Mouse (Mus musculus) gastrocnemius, adult 2 months (tissue): ENCODE results near the gene Dclk3. TPM values are rescaled to one million over a fixed set of nuclear protein-coding genes. Genes with fewer than 3 reads are reported as not detected.
A peak's percentile ranks its signal among the peaks of the same experiment; 100 is the strongest.

ENCODE experiments used
- DNase-seq: peaks from one replicate; pipeline ENCODE4 v3.0.0; 2022
- H3K27ac ChIP-seq: fragments of 200-600 bp; 2 replicates; pipeline ENCODE4 v1.8.1; 2022; ENCODE audit warnings: mild to moderate bottlenecking
- H3K4me3 ChIP-seq: fragments of 200-600 bp; 2 replicates; pipeline ENCODE4 v1.8.1; 2022; ENCODE audit warnings: mild to moderate bottlenecking, moderate library complexity
- CTCF ChIP-seq: fragments of 200-600 bp; IDR thresholded peaks from 2 replicates; pipeline ENCODE4 v1.8.1; 2022; ENCODE audit warnings: antibody characterized with exemption, mild to moderate bottlenecking, moderate library complexity
- intact Hi-C: fragments of 180-260 bp; cut with DNase I; formaldehyde crosslinking; loops from one replicate; pipeline ENCODE4 v1.15.1; 2025
- total RNA-seq, 2 experiments: library from RNA; stranded (reverse); gene quantifications; 2 replicates each; pipeline ENCODE4 v1.2.3; 2021

Gene Dclk3
- total RNA-seq, 2 experiments from 2014 or later: 0.41 to 0.50 TPM

GRCm38 (mm10) chr9:111412471-111413160 lies 26.3 kb upstream of the Dclk3 start:
- DNase-seq: no peak
- Histone ChIP-seq H3K4me3 (no peak overlapping the region), H3K27ac (no peak overlapping the region)
- intact Hi-C loops: no loop called here
- TF ChIP-seq CTCF: no peak

DNA sequence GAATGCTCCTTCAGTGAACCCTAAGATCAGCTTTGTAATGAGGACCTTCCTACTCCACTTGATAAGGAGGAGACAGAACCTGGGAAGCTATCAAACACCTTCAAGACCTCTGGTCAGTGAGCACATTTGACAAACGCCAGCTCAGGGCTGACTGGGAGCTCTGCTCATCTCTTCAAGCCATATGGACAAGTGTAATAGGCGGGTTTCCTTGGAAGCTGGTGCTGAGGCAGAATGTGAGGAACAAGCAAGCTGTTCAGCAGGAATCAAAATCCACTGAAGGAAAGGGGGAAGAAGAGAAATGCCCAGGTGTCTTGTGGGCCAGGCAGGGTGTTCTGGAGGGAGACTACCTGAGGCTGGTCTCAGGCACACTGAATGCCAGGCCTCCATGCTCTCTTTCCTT lies 17.0 kb upstream of the Dclk3 start:
- no peak for TF ChIP-seq CTCF
- no peak for DNase-seq
- no peak overlapping the region for H3K4me3 ChIP-seq
- intact Hi-C loops: no loop called here
- no peak overlapping the region for H3K27ac ChIP-seq

DNA sequence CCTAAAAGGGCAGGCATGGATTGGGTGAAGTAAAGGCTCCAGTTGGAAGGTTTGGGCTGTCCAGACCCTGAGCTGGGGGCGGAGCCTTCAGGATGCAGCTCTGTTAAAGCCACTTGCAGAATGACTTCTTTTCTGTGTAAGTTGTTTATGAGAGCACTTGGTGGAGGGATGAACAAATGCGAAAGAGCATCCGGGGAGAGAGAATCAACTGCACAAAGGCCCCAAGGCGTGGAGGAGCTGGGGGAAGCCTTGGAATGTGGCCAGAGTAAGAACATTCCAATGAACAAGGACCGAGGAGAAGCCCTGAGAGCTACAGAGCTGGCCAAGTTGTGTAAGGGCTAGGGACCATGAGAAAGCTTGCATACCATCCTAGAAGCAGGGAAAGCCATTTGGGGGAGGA lies 16.3 kb upstream of the Dclk3 start:
- intact Hi-C loops: no loop called here
- DNase-seq: no peak
- Histone ChIP-seq H3K27ac (no peak overlapping the region), H3K4me3 (no peak overlapping the region)
- no peak for TF ChIP-seq CTCF

DNA sequence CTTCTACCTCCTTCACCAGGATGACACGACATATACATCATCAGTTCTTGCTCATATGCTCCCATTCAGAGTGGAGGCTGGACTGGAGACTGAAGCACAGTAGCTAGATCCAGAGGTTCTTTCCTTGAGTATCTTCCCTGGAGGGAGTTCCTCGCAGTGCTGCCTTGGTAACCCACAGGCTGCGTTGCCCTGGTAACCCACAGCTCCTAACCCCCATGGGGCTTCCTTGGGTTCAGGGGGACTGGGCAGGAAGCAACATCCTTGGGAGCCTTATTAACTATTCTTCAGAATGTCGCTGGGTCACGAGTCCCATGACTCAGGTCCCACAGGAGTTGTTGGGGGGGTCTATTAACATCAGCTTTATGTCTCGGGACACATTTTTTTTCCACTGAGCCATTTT lies 13.8 kb upstream of the Dclk3 start:
- DNase-seq: peak; percentile 46
- Histone ChIP-seq H3K27ac (no peak overlapping the region), H3K4me3 (no peak overlapping the region)
- no peak for TF ChIP-seq CTCF
- intact Hi-C loops: no loop called here

GRCm38 (mm10) chr9:111425952-111426351 lies 12.9 kb upstream of the Dclk3 start:
- no peak for TF ChIP-seq CTCF
- DNase-seq: no peak
- Histone ChIP-seq H3K4me3 (no peak overlapping the region), H3K27ac (peak overlapping the region; percentile 46; the same call in 1 of the 2 replicates)
- intact Hi-C loops: no loop called here

GRCm38 (mm10) chr9:111427891-111428555 lies 10.9 kb upstream of the Dclk3 start:
- no peak overlapping the region for H3K4me3 ChIP-seq
- intact Hi-C loops: no loop called here
- TF ChIP-seq CTCF: peak; percentile 26; the same call in 1 of the 2 replicates
- H3K27ac ChIP-seq: no peak overlapping the region
- DNase-seq: no peak

- no peak overlapping the region for H3K27ac ChIP-seq
- peak; percentile 31 for DNase-seq
- no peak for TF ChIP-seq CTCF
- no peak overlapping the region for H3K4me3 ChIP-seq
- intact Hi-C loops: no loop called here
These were observed 10.1 kb upstream of the Dclk3 start for GRCm38 (mm10) chr9:111428698-111429362.

DNA sequence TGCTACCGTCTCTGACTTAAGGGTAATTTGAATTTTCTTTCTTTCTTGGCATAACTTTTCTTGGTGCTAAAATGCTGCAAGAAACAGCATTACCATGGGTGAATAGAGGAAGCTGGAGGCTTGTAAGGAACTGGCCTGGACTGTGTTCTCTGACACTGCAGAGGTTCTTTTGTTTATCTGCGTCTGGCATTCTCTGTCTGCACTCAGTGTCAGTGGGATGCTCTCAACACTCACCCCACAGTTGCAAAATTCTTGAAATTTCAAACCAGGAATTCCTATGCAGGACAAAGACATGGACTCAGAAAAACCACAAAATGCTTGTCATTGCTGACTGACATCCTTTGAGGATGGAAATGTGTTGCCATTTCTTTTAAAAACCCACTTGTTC lies 9.5 kb upstream of the Dclk3 start:
- Histone ChIP-seq H3K4me3 (no peak overlapping the region), H3K27ac (peak overlapping the region; percentile 12; the same call in 1 of the 2 replicates)
- intact Hi-C loops: no loop called here
- DNase-seq: no peak
- no peak for TF ChIP-seq CTCF

DNA sequence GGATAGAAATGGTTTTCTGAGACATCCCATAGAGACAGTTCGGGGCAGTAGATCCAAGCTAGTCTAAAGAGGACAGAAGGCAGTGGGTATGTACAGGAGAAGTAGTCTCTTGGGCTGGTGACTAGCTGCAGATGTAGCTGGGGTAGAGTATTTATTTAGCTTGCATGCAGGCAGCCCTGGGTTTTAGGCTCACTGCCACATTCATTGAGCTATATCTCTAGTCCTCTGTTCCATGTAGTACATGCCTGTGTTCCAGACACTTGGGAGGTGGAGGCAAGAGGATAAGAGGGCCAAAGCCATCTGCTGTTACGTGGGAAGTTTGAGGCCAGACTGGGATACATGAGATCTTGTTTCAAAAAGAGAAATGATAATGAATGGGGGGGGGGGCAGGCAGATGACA lies 3.5 kb upstream of the Dclk3 start:
- Histone ChIP-seq H3K27ac (no peak overlapping the region), H3K4me3 (no peak overlapping the region)
- TF ChIP-seq CTCF: no peak
- DNase-seq: no peak
- intact Hi-C loops: no loop called here

DNA sequence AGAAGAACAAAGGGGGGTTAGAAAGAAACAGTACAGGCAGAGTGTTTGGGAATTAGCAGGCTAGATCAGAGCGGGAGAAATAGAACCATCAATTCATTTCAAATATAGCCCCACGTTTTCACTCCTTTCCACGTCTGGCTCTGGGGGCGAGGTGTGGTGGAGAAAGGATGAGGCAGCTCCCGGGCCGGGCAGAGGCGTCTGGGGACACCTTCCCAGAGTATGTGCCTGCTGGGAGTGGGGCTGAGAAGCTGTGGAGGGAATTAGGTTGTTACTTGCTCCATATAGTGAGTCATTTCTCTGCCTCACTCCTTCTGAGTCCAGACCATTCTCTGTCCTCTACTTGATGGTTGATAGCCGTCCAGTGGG lies 938 bp downstream of the Dclk3 start:
- DNase-seq: no peak
- TF ChIP-seq CTCF: no peak
- intact Hi-C loops: no loop called here
- peak overlapping the region; percentile 74 for H3K4me3 ChIP-seq
- H3K27ac ChIP-seq: no peak overlapping the region; the same call in 1 of the 2 replicates

- no peak for DNase-seq
- intact Hi-C loops: no loop called here
- TF ChIP-seq CTCF: no peak
- H3K4me3 ChIP-seq: no peak overlapping the region
- H3K27ac ChIP-seq: no peak overlapping the region
These were observed 1.6 kb downstream of the Dclk3 start for GRCm38 (mm10) chr9:111440446-111440845.

DNA sequence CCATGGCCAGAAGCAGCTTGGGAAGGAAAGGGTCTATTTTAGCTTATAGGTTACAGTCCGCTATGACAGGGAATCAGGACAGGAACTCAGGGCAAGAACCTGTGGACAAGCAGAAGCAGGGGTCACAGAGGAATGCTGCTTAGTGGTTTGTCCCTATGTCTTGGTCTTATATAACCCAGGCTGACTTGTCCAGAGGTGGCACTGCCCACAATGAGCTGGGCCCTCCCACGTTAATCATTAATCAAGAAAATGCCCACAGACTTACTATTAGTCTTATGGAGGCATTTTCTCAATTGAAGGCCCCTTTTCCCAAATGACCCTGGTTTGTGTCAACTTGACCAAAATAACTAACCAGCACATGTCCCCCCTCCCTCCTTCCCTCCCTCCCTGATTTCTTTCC lies 2.3 kb downstream of the Dclk3 start:
- TF ChIP-seq CTCF: no peak
- Histone ChIP-seq H3K4me3 (no peak overlapping the region), H3K27ac (no peak overlapping the region)
- no peak for DNase-seq
- intact Hi-C loops: no loop called here

DNA sequence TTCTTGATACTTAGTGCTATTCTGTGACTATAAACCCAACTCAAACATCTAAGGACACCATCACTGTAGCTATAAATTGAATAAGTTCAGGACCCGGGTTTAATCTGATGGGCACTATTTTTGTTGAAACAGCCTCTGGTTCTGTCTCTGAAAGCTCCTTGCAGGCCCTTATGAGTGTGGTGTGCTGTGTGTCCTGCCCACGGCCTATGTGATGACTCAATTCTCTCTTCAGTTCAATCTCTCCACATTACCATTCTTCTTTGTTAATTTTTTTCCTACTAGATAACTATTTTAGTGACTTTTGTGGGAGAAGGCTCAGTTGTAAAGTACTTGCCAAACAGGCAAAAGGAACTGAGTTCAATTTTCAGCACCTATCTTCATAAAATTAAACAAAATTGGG lies 7.3 kb downstream of the Dclk3 start:
- no peak for TF ChIP-seq CTCF

More for the DNA sequence above, 7.3 kb downstream of the Dclk3 start:
- intact Hi-C loops: no loop called here
- no peak for DNase-seq
- H3K27ac ChIP-seq: no peak overlapping the region
- H3K4me3 ChIP-seq: no peak overlapping the region
